Mouse (Mus musculus): ENCODE results near the gene Rap2c. TPM values are rescaled to one million over a fixed set of nuclear protein-coding genes. Genes with fewer than 3 reads are reported as not detected.

The Rap2c gene
- polyA plus RNA-seq, 1 experiment from 2014 or later = 10.8 TPM

DNA sequence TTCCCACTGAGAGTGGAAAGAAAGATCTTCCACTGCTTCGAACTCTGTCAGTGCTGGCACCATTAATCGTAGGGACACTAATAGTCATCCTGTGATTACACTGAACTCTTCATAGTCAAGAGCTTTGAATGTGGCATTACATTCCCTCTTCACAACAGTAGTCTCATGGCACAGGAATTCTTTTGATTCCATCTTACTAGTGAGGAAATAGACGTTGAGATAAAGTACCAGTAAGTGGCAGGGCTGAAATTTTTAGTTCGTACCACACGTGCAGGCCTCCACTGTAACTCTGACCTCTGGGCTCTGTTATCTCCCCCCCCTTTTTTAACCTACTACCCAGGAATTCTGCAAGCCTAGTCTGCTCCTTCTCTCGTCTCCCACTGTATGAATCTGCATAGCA, 54.9 kb downstream of the Rap2c start:
- no peaks in the 10 kb centered on the region for H3K36me3 ChIP-seq (replicated peaks)
- no peak overlapping the region for H3K27ac ChIP-seq
- H3K4me3 ChIP-seq = no peak overlapping the region
- H3K4me1 ChIP-seq = no peaks in the 10 kb centered on the region
- no peaks in the 10 kb centered on the region for H3K9me3 ChIP-seq
- H3K9ac ChIP-seq = no peak overlapping the region
- WGBS = 73% methylated on average over 6 of the region's 6 CpGs
- H3K4me2 ChIP-seq = no peak overlapping the region
- H3K27me3 ChIP-seq (replicated peaks) = no peaks in the 10 kb centered on the region
- ATAC-seq (replicated peaks) = no peak

Other genes starting within 250 kb of the Rap2c start
- gene Stk26, start 177.0 kb downstream of the Rap2c start, polyA plus RNA-seq (2015; fragmentation: Nextera tagmentation; extraction: Ambion mirVana) = 0.46 and 0.50 TPM in 2 replicates
- 0.15 TPM in 2 replicates for gene Frmd7, start 75.3 kb downstream of the Rap2c start, polyA plus RNA-seq (2015; fragmentation: Nextera tagmentation; extraction: Ambion mirVana)
- 0.65 and 1.1 TPM in 2 replicates for gene Mbnl3, start 188.5 kb upstream of the Rap2c start, polyA plus RNA-seq (2015; fragmentation: Nextera tagmentation; extraction: Ambion mirVana)

Measured in midbrain, embryonic 15.5 days (tissue).